Mouse (Mus musculus) heart, adult 2 months (tissue): ENCODE data around the gene Prcd. TPM values are rescaled to one million over a fixed set of nuclear protein-coding genes. Genes with fewer than 3 reads are reported as not detected.

Experiments
- DNase-seq, 2 experiments: peaks; one replicate each; pipeline ENCODE4 v3.0.0; 2021
- H3K27ac ChIP-seq: fragments of 200-600 bp; 2 replicates; pipeline ENCODE4 v1.8.1; 2022
- H3K27me3 ChIP-seq: fragments of 200-500 bp; 2 replicates; pipeline ENCODE4 v1.6.1; 2012; ENCODE audit warnings: mild to moderate bottlenecking, low read length, inconsistent platforms, mixed read lengths; ENCODE audit not compliant: control insufficient read depth, insufficient read depth
- H3K36me3 ChIP-seq: fragments of 200-500 bp; 2 replicates; pipeline ENCODE4 v1.6.1; 2012; ENCODE audit warnings: low read length, inconsistent platforms; ENCODE audit not compliant: control insufficient read depth, insufficient read depth
- H3K4me1 ChIP-seq: fragments of 200-500 bp; 2 replicates; pipeline ENCODE4 v1.6.1; 2011; ENCODE audit warnings: low read length; ENCODE audit not compliant: control insufficient read depth, insufficient read depth
- H3K4me3 ChIP-seq: fragments of 200-600 bp; 2 replicates; pipeline ENCODE4 v1.8.1; 2022
- H3K79me2 ChIP-seq: fragments of 200-500 bp; replicated peaks from 2 replicates; pipeline ENCODE4 v1.6.1; 2012; ENCODE audit warnings: mild to moderate bottlenecking, inconsistent platforms, low read length, moderate library complexity, mixed read lengths; ENCODE audit not compliant: control insufficient read depth, insufficient read depth
- H3K9ac ChIP-seq: fragments of 200-500 bp; 2 replicates; pipeline ENCODE4 v1.6.1; 2012; ENCODE audit warnings: low read depth, mild to moderate bottlenecking, control low read depth, inconsistent platforms, low read length, mixed read lengths
- CTCF ChIP-seq: fragments of 200-600 bp; IDR thresholded peaks from 2 replicates; pipeline ENCODE4 v1.8.1; 2022; ENCODE audit warnings: antibody characterized with exemption, mild to moderate bottlenecking, moderate library complexity
- EP300 ChIP-seq: fragments of 200-500 bp; IDR thresholded peaks from 2 replicates; pipeline ENCODE4 v1.6.1; 2011; ENCODE audit warnings: low read depth, low read length, control low read depth; ENCODE audit not compliant: insufficient read depth
- POLR2A ChIP-seq: fragments of 200-500 bp; IDR thresholded peaks from 2 replicates; pipeline ENCODE4 v1.6.1; 2011; ENCODE audit warnings: mild to moderate bottlenecking, low read depth, low read length, control low read depth; ENCODE audit not compliant: insufficient read depth
- WGBS: fragments of 180-500 bp; shearing (Covaris S2); methylation state at CpG from one replicate; pipeline ENCODE4 v1.1.7; 2018; 5-methylcytosine and 5-hydroxymethylcytosine counted together
- intact Hi-C: fragments of 180-260 bp; cut with DNase I; formaldehyde crosslinking; loops from one replicate; pipeline ENCODE4 v1.15.1; 2025
- polyA plus RNA-seq: library from polyadenylated mRNA; depleted of rRNA; stranded (reverse); fragments of >200 nt; gene quantifications from 2 replicates; pipeline ENCODE4 v1.2.3, GENCODE M21; 2012
- total RNA-seq, 2 experiments: library from RNA; stranded (reverse); gene quantifications; 2 replicates each; pipeline ENCODE4 v1.2.3; 2021

Gene Prcd
- total and polyA plus RNA-seq, 3 experiments = 1.1 to 1.3 (median 1.1) TPM

GRCm38 (mm10) chr11:116650811-116651210 is 2.5 kb upstream of the Prcd start:
- no peaks in the 10 kb centered on the region for H3K79me2 ChIP-seq
- DNase-seq = no peak
- 77% methylated on average over 8 of the region's 8 CpGs for WGBS
- peaks cover 7% of the 10 kb centered on the region for H3K4me1 ChIP-seq
- intact Hi-C loops = no loop called here
- no peaks in the 10 kb centered on the region for H3K36me3 ChIP-seq
- peak overlapping the region; percentile 66; the same call in 1 of the 2 replicates for H3K27ac ChIP-seq
- H3K4me3 ChIP-seq = no peak overlapping the region; the same call in 1 of the 2 replicates
- peaks cover 3% of the 10 kb centered on the region; the same call in 1 of the 2 replicates for H3K27me3 ChIP-seq
- TF ChIP-seq EP300 = no peak
- no peak for TF ChIP-seq POLR2A
- TF ChIP-seq CTCF = no peak
- H3K9ac ChIP-seq = no peak overlapping the region; the same call in 1 of the 2 replicates

GRCm38 (mm10) chr11:116651339-116651738 is 2.0 kb upstream of the Prcd start:
- Histone ChIP-seq H3K27me3 (peaks cover 3% of the 10 kb centered on the region; the same call in 1 of the 2 replicates), H3K36me3 (no peaks in the 10 kb centered on the region), H3K4me1 (peaks cover 7% of the 10 kb centered on the region), H3K79me2 (no peaks in the 10 kb centered on the region), H3K9ac (peak overlapping the region; percentile 39), H3K27ac (peak overlapping the region; percentile 66), H3K4me3 (no peak overlapping the region; the same call in 1 of the 2 replicates)
- intact Hi-C loops = no loop called here
- TF ChIP-seq CTCF = no peak
- no peak for TF ChIP-seq POLR2A
- no peak for TF ChIP-seq EP300
- no peak for DNase-seq
- WGBS = 76% methylated on average over 8 of the region's 8 CpGs

- Histone ChIP-seq H3K9ac (peak overlapping the region; percentile 58), H3K79me2 (no peaks in the 10 kb centered on the region), H3K27ac (peak overlapping the region; percentile 66), H3K27me3 (peaks cover 3% of the 10 kb centered on the region; the same call in 1 of the 2 replicates), H3K4me1 (peaks cover 6% of the 10 kb centered on the region), H3K36me3 (no peaks in the 10 kb centered on the region), H3K4me3 (peak overlapping the region; percentile 59)
- peak in 1 of 2 experiments; percentile 44 for DNase-seq
- intact Hi-C loops = no loop called here
- no peak for TF ChIP-seq POLR2A
- no peak for TF ChIP-seq CTCF
- no peak for TF ChIP-seq EP300
- 76% methylated on average over 25 of the region's 25 CpGs for WGBS
Observed at GRCm38 (mm10) chr11:116652330-116653098, 820 bp upstream of the Prcd start.

- Histone ChIP-seq H3K9ac (peak overlapping the region; percentile 94), H3K36me3 (no peaks in the 10 kb centered on the region), H3K27me3 (peaks cover 3% of the 10 kb centered on the region; the same call in 1 of the 2 replicates), H3K27ac (peak overlapping the region; percentile 82), H3K4me3 (peak overlapping the region; percentile 59), H3K79me2 (no peaks in the 10 kb centered on the region), H3K4me1 (peaks cover 8% of the 10 kb centered on the region)
- TF ChIP-seq EP300 (no peak), CTCF (no peak), POLR2A (peak; percentile 47; the same call in 1 of the 2 replicates)
- intact Hi-C loops = no loop called here
- DNase-seq = peak; percentile 59 to 70
- under 1% methylated on average over 44 of the region's 47 CpGs for WGBS
Observed at GRCm38 (mm10) chr11:116653709-116654221, 431 bp downstream of the Prcd start.

- H3K27me3 ChIP-seq = peaks cover 3% of the 10 kb centered on the region; the same call in 1 of the 2 replicates
- TF ChIP-seq POLR2A (no peak), CTCF (no peak), EP300 (no peak)
- peak; percentile 73 to 75 for DNase-seq
Observed at GRCm38 (mm10) chr11:116654255-116654821, 1.0 kb downstream of the Prcd start, which contains the start of gene Cygb. Gene Cygb, minus strand, starts transcription at chr11:116654313.

More at GRCm38 (mm10) chr11:116654255-116654821, 1.0 kb downstream of the Prcd start, which contains the start of gene Cygb:
- Histone ChIP-seq H3K4me3 (peak within 1 kb of the TSS; percentile 59), H3K79me2 (no peaks in the 10 kb centered on the region), H3K36me3 (no peaks in the 10 kb centered on the region), H3K27ac (peak within 1 kb of the TSS; percentile 82), H3K9ac (peak within 1 kb of the TSS; percentile 94), H3K4me1 (peaks cover 6% of the 10 kb centered on the region)
- intact Hi-C loops = no loop called here
- 11% methylated on average over 28 of the region's 28 CpGs for WGBS
